Mouse (Mus musculus): ENCODE data around the gene Nr2c2. TPM values are rescaled to one million over a fixed set of nuclear protein-coding genes. Genes with fewer than 3 reads are reported as not detected.

The Nr2c2 gene
- total and polyA plus RNA-seq, 3 experiments, result 12.2 to 14.3 (median 12.4) TPM

DNA sequence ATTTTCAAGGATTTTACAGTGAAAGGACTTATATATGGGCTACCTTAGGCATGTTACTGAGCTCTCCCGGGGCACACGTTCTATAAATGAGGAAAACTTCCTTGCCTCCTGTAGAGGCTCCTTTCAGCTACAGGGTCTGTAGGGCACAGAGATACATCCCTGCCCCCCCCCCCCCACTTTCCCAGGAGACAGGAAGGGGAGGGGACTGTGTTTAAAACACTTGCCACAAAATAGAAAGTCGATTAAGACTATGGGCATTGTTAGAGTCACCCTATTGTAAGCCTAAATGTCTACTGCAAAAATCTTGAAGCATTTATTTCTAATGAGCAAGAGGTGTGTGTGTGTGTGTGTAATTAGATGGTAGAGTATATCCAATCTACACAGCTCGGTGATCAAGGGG lies 693 bp upstream of the Nr2c2 start:
- peaks cover 28% of the 10 kb centered on the region for H3K79me2 ChIP-seq (replicated peaks; ENCODE audit: control insufficient read depth, extremely low read depth, insufficient read depth, poor library complexity, severe bottlenecking)
- peak; percentile 14 for DNase-seq (ENCODE audit: extremely low read depth)
- H3K9ac ChIP-seq (ENCODE audit: insufficient read depth, low read depth), result peak overlapping the region; percentile 98
- no peak for TF ChIP-seq ZC3H11A (IDR thresholded peaks at IDR 0.05; ENCODE audit: low read depth, low read length)
- TF ChIP-seq SMC3 (IDR thresholded peaks at IDR 0.05; ENCODE audit: low read depth, low read length), result no peak
- 0 out of 2 replicates have a peak, but pooled peaks have one; percentile 6 for TF ChIP-seq ZMIZ1 (IDR thresholded peaks at IDR 0.05; ENCODE audit: low read depth, low read length)
- no peak for TF ChIP-seq MAX (IDR thresholded peaks at IDR 0.05; ENCODE audit: low read length)
- TF ChIP-seq CHD2 (IDR thresholded peaks at IDR 0.05; ENCODE audit: low read length), result no peak
- TF ChIP-seq MYC (IDR thresholded peaks at IDR 0.05; ENCODE audit: low read depth, low read length), result no peak
- H3K36me3 ChIP-seq (replicated peaks in 1 of 2; ENCODE audit: control insufficient read depth in 1 of 2, insufficient read depth in 1 of 2, low read length in 1 of 2), result peaks cover 0 to 5% of the 10 kb centered on the region in 2 experiments
- dilution Hi-C loops (cut with MboI; ENCODE audit: extremely low pct_ligation_motif_present, extremely low pct_unique_long_range_greater_than_20kb, low sequenced_read_pairs), result no loop called here
- no peaks in the 10 kb centered on the region for H3K27me3 ChIP-seq (replicated peaks)
- in situ Hi-C loops (cut with MboI; ENCODE audit: low pct_ligation_motif_present, low pct_unique_long_range_greater_than_20kb, low sequenced_read_pairs), result no loop called here
- peaks cover 0 to 30% of the 10 kb centered on the region in 2 experiments; a peak in 2 of 4 replicates for H3K4me1 ChIP-seq (ENCODE audit: control insufficient read depth in 1 of 2, insufficient read depth in 2 of 2)
- no peaks in the 10 kb centered on the region for H3K9me3 ChIP-seq (replicated peaks; ENCODE audit: low read length)
- peak overlapping the region; percentile 80 for H3K4me2 ChIP-seq (ENCODE audit: insufficient read depth, low read depth, poor library complexity, severe bottlenecking)
- H3K4me3 ChIP-seq (replicated peaks in 1 of 3; ENCODE audit: low read depth in 2 of 3, low read length in 2 of 3, poor library complexity in 1 of 3), result peak overlapping the region; percentile 73 to 87 (median 85)
- H3K27ac ChIP-seq (ENCODE audit: insufficient read depth, low read depth), result peak overlapping the region; percentile 53; the same call in 1 of the 2 replicates

DNA sequence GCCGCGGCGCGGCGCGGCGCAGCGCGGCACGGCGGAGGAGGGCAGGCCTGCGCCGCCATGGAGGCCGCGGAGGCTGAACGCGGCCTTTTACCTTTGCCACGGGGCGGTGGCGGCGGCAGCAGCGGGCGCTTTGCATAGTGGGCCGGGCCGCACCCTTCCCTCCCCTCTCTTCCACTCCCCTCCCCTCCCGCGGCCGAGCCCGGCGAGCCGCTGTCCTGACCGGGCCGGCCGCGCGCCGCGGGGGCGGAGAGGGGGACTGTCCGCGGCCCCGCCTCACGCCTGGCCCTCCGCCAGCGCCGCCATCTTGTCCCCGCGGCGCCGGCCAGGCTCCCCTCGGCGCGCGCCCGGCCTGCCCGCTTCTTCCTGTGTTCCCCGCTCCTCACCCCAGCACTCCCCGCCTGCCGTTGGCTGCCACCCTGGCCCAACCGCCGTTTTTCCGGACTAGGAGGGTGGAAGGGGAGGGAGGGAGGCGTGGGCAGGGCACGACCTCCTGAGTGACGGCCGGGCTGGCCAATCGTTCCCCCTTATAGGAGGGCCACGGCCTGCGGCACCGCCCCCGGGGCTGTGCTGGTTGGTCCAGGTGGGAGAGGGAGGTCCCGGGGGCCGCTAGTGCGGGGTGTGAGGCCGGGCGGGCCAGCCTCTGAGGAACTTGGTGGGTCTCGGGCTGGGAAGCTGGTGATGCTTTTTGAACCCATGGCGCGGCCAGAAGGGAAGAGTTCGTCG lies 738 bp downstream of the Nr2c2 start:
- in situ Hi-C loops (cut with MboI; ENCODE audit: low pct_ligation_motif_present, low pct_unique_long_range_greater_than_20kb, low sequenced_read_pairs) (no loop called here), dilution Hi-C loops (cut with MboI; ENCODE audit: extremely low pct_ligation_motif_present, extremely low pct_unique_long_range_greater_than_20kb, low sequenced_read_pairs) (no loop called here)
- H3K4me3 ChIP-seq (replicated peaks in 1 of 3; ENCODE audit: low read depth in 2 of 3, low read length in 2 of 3, poor library complexity in 1 of 3), result peak overlapping the region; percentile 65 to 87 (median 73)
- peak overlapping the region; percentile 98 for H3K9ac ChIP-seq (ENCODE audit: insufficient read depth, low read depth)
- no peaks in the 10 kb centered on the region for H3K27me3 ChIP-seq (replicated peaks)
- no peaks in the 10 kb centered on the region for H3K9me3 ChIP-seq (replicated peaks; ENCODE audit: low read length)
- peak; percentile 96 for DNase-seq (ENCODE audit: extremely low read depth)
- peak overlapping the region; percentile 86 for H3K27ac ChIP-seq (ENCODE audit: insufficient read depth, low read depth)
- peaks cover 0 to 5% of the 10 kb centered on the region in 2 experiments for H3K36me3 ChIP-seq (replicated peaks in 1 of 2; ENCODE audit: control insufficient read depth in 1 of 2, insufficient read depth in 1 of 2, low read length in 1 of 2)
- no peak overlapping the region for H3K4me2 ChIP-seq (ENCODE audit: insufficient read depth, low read depth, poor library complexity, severe bottlenecking)
- H3K79me2 ChIP-seq (replicated peaks; ENCODE audit: control insufficient read depth, extremely low read depth, insufficient read depth, poor library complexity, severe bottlenecking), result peaks cover 37% of the 10 kb centered on the region
- peaks cover 0 to 43% of the 10 kb centered on the region in 2 experiments; a peak in 2 of 4 replicates for H3K4me1 ChIP-seq (ENCODE audit: control insufficient read depth in 1 of 2, insufficient read depth in 2 of 2)
- peak; percentile 68 for TF ChIP-seq HCFC1 (IDR thresholded peaks at IDR 0.05; ENCODE audit: low read depth, low read length)
- TF ChIP-seq RAD21 (IDR thresholded peaks at IDR 0.05; ENCODE audit: low read depth, low read length), result no peak
- no peak; the same call in 1 of the 2 replicates for TF ChIP-seq MAX (IDR thresholded peaks at IDR 0.05; ENCODE audit: low read length)
- peak; percentile 97 for TF ChIP-seq MAZ (IDR thresholded peaks at IDR 0.05; ENCODE audit: low read depth, low read length)
- peak; percentile 82 for TF ChIP-seq ELF1 (IDR thresholded peaks at IDR 0.05; ENCODE audit: low read depth, low read length)
- no peak for TF ChIP-seq ZC3H11A (IDR thresholded peaks at IDR 0.05; ENCODE audit: low read depth, low read length)
- no peak for TF ChIP-seq ZKSCAN1 (IDR thresholded peaks at IDR 0.05; ENCODE audit: borderline replicate concordance, low read depth, low read length)
- TF ChIP-seq SIN3A (IDR thresholded peaks at IDR 0.05; ENCODE audit: low read length), result peak; percentile 62
- 0 out of 2 replicates have a peak, but pooled peaks have one; percentile 52 for TF ChIP-seq KAT2A (IDR thresholded peaks at IDR 0.05; ENCODE audit: insufficient replicate concordance, low read length)
- TF ChIP-seq ETS1 (conservative IDR thresholded peaks at IDR 0.05; ENCODE audit: low read depth, low read length), result no peak
- 0 out of 2 replicates have a peak, but pooled peaks have one; percentile 26 for TF ChIP-seq BHLHE40 (IDR thresholded peaks at IDR 0.05; ENCODE audit: low read depth, low read length)
- no peak for TF ChIP-seq CHD1 (IDR thresholded peaks at IDR 0.05; ENCODE audit: low read depth, low read length)
- TF ChIP-seq MEF2A (IDR thresholded peaks at IDR 0.05; ENCODE audit: borderline replicate concordance, low read depth, low read length), result no peak; the same call in 1 of the 2 replicates
- TF ChIP-seq MXI1 (IDR thresholded peaks at IDR 0.05; ENCODE audit: low read depth, low read length), result peak; percentile 75
- no peak for TF ChIP-seq RCOR1 (conservative IDR thresholded peaks at IDR 0.05; ENCODE audit: low read depth, low read length)
- TF ChIP-seq NELFE (IDR thresholded peaks at IDR 0.05; ENCODE audit: low read depth, low read length), result peak; percentile 56
- TF ChIP-seq UBTF (IDR thresholded peaks at IDR 0.05; ENCODE audit: low read depth, low read length), result peak; percentile 67; the same call in 1 of the 2 replicates
- TF ChIP-seq CTCF (conservative IDR thresholded peaks at IDR 0.05 in 1 of 2, IDR thresholded peaks at IDR 0.05 in 1 of 2; ENCODE audit: low read depth in 2 of 2, low read length in 2 of 2), result no peak
- 0 out of 2 replicates have a peak, but pooled peaks have one; percentile 29 for TF ChIP-seq TBP (conservative IDR thresholded peaks at IDR 0.05; ENCODE audit: low read depth, low read length)
- TF ChIP-seq JUN (IDR thresholded peaks at IDR 0.05; ENCODE audit: insufficient read depth, low read depth, low read length), result no peak
- no peak for TF ChIP-seq EP300 (IDR thresholded peaks at IDR 0.05; ENCODE audit: low read length)
- peak; percentile 79 for TF ChIP-seq ZMIZ1 (IDR thresholded peaks at IDR 0.05; ENCODE audit: low read depth, low read length)
- no peak for TF ChIP-seq PAX5 (IDR thresholded peaks at IDR 0.05; ENCODE audit: low read length)
- peak; percentile 50; the same call in 1 of the 2 replicates for TF ChIP-seq NRF1 (IDR thresholded peaks at IDR 0.05; ENCODE audit: low read depth, low read length)
- no peak for TF ChIP-seq SMC3 (IDR thresholded peaks at IDR 0.05; ENCODE audit: low read depth, low read length)
- TF ChIP-seq IRF4 (IDR thresholded peaks at IDR 0.05; ENCODE audit: low read depth, low read length), result peak; percentile 59; the same call in 1 of the 2 replicates
- TF ChIP-seq USF1 (IDR thresholded peaks at IDR 0.05; ENCODE audit: low read depth, low read length), result no peak
- TF ChIP-seq CHD2 (IDR thresholded peaks at IDR 0.05; ENCODE audit: low read length), result peak; percentile 93
